Mouse (Mus musculus) cerebellum, adult 8-10 months (tissue): ENCODE results near the gene Dnah6.
A peak's percentile ranks its signal among the peaks of the same experiment; 100 is the strongest.

Source experiments
- DNase-seq: peaks from one replicate; pipeline ENCODE4 v3.0.0; 2022

The Dnah6 gene

DNA sequence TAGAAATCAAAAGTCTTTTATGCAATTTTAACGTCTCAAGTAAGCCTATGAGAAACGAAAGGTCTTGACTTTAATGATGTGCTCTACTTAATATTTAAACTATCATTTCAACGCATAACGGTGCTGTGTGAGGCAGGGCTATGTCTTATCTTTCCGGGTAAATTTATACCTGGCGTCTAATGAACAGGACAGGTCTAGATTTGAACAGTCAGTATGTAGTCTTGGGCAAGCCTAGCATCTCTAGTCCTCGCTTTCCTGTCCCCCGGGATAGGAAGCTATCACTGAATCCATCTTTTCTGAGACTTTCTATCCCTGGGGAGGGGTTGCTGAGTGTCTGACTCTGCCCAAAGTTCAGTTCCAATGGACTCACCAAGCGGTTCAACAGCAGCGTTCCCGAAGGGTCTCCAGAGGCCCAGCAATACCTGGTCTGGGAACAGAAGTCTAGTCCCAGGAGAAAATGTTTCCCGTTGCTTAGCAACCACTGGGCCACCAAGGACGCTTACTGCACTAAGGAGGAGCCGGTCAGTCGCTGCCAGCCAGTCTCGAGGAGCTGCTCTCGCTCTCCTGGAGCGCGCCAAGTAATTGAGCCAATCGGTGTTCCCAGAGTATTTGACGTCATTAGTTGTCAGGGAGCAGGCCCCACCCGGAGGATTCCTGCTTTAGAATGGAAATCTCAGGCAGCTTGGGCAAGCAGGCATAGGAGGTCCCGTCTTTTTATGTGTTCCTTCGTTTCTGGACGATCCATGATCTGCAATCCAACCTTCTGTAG lies at the start of gene Dnah6:
Gene Dnah6, minus strand, starts transcription at position 463 of the 769 bp plus-strand sequence.
- peak; percentile 86 for DNase-seq

DNA sequence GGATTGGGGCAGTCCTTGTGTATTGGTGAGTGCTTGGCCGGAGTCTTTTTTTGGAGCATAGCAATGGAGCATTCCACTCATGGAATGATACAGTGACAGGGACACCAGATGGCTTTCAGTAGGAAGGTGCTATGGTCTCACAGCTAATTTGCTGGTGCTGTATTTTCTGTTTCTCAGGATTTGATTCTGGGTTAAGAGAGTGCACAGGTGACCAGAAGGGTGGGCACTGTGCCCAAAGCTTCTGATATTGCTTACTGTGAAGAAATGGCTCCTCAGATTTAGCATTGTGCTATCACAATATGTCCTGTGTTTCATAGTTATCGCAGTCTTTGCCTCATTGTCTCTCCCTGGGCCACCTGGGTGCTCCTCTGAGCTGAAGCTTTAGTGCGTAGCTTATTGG lies 47.9 kb upstream of the Dnah6 start:
- DNase-seq: no peak

DNA sequence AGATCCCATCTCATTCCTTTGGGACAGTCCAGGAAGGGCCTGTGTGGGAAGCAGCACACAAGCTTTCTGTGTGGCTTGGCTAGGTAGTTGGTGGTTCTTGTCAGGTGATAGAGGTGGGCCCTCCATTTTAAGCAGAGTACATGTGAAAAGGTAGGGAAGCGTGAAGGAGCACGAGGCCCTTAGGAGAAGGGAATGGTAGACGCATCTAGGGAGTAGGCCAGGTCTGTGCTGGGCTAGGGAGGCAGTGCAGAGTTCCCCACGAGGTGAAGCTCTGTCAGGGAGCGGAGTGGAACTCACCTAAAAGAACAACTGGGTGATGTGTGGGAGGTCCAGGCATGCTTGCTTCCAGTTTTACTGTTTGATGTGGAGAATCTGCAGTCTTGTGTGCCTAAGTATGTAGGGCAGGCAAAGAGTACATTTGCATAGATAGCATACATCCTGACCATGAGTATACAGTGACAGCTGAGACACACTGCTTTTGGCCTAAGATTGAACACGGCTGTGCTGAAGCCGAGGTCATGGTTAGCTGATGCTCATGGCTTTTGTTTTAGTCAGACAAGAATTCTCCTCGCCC lies 46.4 kb upstream of the Dnah6 start:
- DNase-seq: no peak

DNA sequence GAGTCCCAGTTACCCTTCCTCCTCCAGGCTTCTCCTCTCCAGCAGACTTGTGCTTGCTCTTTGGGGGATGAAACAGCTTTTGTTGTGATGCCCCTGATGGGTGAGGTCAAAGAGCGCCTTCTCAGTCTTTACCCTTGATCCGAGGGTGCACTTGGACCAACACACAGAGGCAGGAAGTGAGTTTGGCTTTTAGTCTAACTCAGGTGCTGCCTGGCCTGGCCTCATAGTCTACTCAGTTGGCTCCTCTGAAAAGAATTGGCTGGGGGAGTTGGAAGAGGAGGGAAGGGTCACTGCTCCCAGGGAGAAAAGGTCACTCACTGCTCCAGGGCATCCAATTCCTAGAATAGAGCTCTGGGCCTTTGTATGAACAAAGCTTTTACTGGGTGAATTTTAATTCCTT lies 43.4 kb upstream of the Dnah6 start:
- DNase-seq: no peak

DNA sequence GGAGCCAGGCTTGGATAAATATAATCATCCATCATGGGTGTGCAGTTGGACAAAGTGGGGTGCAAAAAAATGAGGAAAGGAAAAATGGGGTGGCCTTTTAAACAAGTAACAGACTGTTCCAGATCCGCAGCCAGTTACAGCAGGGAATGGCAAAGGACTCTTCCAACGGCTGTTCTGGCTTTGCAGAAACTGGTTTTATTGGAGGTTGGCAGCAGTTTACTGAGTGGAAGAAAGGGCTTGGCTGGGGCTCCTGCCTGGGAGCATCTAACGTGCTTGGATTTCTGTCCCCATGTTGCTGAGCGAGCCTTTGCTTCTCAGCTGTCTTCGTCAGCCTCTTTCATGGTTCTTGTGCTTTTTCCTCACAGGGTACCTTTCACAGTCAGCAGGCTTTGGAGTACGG lies 38.7 kb upstream of the Dnah6 start:
- DNase-seq: no peak

DNA sequence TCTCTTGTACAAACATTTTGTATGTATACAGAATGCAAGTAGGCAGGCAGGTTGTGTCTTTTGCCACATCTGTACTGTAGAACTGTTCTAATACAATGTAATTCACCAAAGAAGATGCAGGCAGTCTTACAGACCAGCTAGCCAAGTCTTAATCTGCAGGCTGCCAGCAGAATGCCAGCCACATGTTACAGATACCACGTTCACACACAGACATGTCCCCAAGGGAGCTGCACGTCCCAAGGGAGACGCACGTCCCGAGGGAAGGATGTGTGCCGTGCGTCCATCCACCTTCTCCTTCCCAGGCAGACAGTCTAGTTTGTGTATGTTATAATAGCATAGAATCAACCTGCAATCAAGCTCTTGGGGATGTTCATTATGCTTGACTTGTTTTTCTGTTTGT lies 35.6 kb upstream of the Dnah6 start:
- DNase-seq: no peak

DNA sequence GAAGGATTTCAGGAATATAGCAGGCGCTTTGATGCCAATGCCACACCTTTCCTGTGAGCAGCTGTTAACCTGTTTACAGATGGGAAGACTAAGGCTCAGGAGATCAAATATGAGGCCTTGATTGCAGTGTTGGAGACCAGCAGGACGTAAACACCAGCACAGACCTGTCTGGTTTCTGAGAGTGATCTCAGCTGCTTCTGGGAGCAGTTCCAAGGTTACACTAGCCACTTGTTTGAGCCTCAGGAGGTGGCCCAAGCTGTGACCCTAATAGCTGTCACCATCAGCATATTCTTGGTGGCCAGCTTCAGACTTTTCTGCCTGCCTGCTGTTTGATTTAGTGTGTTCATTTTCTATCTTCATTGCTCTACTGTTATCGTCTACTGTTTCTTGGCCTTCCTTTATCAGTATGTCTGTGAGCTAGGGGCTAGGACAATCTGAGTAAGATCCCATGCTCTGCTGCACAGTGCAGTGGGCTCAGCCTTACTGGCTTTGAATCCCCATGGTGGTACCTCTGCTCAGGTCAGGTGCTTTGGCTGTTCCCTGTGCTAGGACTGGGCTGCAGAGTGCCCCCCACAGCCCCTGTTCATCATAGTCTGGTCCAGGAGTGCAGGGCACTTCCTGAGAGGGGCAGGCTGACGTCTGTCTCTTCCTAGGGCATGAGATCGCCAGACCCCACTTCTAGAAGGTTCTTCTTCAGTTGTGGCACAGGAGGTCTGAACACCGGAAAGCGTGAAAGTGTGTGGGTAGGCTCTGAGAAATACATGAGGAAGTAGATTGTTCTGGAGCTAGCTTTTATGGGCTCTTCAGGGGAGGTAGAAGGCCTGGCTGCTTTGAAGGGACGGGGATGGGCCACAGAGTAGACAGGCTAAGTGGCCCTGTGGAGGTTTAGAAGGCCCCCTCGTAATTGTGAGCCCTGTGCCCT lies 33.1 kb upstream of the Dnah6 start:
- no peak for DNase-seq

DNA sequence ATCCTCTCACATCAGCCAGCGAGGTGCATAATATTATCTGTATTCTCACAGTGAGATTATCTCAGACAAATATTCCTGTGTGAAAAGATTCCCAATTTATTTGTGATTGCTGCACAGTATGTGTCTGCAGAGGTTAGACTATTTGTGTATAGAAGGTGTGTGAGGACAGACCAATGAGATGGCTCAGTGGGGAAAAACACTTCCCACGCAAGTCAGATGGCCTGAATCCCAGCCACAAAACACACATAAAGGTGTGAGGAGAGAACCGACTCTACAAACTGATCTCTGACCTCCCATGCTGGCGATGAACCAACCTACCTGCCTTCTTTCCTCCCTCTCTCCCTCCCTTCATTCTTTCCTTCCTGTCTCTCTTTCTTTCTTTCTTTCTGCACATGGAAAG lies 32.1 kb upstream of the Dnah6 start:
- DNase-seq: no peak

DNA sequence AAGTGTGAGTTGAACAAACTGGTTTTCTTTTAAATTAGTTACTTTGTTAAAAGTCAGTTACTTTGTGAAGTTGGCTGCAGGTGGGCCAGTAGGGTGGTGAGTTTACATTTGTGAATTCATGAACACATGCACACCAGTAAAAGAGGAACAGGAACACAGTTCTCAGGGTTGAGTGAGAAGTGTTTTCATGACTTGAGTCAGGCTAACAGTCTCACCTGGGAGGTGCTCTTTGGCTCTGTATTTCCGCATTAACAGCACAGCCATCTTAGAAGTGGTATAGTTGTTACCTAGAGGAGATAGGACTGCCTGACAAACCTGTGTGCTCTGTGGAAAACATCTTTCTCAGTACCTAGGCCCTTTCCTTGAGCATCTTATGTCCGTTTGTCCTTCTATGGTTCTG lies 31.6 kb upstream of the Dnah6 start:
- DNase-seq: no peak

DNA sequence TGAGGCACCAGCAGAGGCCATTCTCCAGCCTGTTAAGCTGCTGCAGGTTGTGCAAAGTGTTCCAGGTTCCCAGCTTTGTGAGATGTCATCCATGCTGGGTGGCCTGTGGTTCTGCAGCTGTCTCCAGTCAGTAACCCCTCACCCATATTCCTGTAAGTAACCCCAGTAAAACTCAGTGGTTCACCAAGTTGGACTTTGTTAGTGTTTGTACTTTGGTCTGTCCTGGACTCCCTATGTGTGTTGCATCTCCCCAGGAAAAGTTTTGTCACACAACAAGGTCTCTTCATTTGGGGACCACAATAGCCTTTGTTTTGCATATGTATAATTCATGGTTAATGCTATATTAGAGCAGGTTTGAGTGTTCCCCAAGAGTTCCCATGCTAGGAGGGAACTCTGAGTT lies 30.9 kb upstream of the Dnah6 start:
- no peak for DNase-seq

DNA sequence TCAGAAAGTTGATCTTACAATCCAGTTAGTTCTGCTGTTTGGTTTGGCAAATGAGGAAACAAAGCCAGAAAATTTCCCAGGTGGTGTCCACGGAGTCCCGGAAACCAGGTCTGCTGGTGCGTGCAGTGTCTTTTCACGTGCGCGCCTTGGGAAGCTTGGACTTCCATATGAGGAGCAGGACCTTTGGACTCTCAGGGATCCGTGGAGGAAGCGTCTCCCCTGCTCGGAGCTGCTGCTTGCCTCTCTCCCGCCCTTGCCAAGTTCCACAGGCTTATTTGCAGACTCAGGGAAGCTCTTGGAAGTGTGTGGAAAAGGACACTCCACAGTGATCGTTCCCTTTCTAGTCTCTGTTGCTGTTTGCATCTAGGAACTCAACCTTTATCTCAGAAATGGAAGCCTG lies 29.9 kb upstream of the Dnah6 start:
- no peak for DNase-seq

DNA sequence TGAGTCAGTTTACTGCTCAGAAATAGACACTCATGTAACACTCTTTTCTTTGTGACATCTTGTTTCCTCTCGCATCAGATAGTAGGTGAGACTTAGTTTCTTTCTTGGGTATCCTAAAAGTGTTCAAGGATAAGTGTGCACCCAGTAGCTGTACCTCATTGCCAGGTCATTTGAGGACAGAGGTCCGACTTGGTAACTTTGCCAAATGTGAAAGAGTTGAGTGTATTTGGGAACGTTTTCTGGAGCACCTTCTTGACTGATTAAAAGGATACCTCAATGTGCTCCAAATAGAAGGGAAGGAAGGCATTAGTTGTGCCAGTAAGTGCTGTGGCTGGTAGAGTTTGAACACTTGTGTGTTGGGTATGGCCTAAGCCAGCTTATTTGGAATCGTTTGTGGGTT lies 28.4 kb upstream of the Dnah6 start:
- DNase-seq: no peak

DNA sequence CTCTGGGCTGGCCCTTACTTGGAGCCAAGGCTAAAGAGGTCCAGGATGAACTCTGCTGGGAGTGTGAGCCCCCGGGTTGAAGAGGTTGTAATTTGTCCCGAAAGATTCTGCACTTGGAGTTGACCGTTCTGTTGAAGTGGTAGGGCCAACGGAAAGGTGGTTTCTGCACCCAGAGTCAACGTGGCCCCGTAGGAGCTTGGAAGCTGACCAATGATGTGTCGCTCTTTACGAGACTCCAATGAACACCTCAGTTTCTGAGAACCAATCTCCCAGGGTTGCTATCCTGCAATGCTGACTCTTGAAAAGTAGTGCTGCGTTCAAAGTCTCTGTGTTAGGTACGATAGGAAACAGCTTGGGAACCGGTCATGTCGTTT lies 27.6 kb upstream of the Dnah6 start:
- DNase-seq: peak; percentile 42

DNA sequence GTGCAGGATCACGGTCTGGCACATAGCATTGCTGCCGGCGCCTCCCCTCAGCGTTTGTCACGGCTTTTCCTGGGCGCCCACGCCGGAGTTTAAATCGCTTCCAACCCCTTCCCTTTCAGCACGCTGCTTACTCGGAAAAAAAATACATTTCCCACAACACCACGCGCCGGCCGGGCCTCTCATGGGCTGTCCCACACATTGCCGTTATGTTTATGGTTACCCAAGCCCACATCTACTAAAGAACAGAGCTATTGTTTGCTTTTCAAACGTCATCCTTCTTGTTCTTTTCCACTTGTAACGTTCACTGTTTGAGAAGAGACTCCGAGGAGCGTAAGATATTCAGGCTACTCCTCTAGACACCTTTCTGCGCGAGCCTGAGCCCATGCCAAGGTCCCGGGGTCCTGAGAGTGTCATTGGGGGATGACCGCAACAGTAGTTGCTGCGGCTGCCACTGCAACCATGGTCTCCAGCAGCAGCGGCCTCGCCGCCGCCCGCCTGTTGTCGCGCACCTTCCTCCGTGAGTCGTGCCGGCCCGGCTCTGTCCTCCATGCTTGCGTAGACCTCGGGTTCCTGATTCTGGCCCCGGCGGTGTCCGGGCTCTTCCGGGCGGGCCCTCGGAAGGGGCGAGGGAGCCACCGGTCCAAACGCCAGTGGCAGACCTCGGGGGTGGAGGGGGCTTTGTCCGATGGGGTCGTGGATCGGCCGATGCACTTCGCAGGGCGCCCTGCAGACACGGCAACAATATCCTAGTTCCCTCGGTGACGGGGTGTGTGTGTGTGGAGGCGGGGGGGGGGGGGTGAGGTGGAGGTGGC lies 27.0 kb upstream of the Dnah6 start, which contains the start of gene Suclg1:
Gene Suclg1, plus strand, starts transcription at position 146 of the 812 bp plus-strand sequence.
- DNase-seq: peak; percentile 90

DNA sequence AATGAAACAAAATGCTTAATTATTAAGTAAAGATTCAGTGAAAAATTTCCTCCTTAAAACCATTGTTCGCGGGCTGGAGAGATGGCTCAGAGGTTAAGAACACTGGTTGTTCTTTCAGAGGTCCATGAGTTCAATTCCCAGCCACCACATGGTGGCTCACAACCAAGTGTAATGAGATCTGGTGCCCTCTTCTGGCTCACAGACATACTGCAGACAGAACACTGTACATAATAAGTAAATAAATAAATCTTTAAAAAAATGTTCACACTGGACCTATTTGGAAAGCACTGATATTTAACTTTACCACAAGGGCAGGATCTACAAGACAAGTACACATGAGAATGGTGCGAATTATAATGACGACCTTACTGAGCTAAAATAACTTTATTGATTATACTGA lies 26.0 kb upstream of the Dnah6 start:
- no peak for DNase-seq

DNA sequence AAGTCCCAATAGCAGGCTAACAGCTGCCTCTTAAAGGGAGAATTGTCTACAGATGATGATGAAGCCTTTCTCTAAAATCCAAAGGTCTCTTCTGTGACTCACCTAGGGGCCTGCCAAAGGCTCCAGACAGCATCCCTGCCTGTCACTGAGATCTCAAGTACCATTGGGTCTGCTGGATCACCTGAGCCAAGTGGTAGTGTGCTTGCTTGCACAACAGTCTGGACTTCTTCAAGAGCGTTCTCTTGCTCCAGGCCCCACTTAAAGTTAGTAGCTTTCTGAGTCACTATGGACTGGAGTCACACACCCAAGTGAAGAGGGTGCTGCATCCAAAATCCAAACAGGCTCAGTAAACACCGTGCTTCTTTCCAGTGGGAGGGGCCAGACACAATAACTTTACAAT lies 25.4 kb upstream of the Dnah6 start:
- no peak for DNase-seq

DNA sequence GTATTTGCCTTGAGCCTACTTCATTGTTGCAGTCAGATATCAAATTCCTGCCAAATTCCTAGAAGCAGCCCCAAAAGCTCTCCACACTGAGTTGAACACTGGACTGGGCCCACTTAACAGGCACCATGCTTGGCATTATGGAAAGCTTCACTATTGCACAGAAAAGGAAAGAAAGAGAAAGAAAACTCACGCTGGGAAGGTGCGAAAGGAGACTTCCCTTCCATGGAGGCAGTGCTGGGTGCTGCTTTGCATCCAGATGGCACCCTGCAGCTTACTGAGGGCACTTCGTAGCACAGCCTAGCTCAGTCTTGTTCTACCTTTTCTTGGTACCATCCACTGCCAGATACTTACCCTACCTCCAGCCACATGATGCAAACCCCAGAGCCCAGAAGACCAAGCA lies 14.2 kb upstream of the Dnah6 start:
- no peak for DNase-seq

DNA sequence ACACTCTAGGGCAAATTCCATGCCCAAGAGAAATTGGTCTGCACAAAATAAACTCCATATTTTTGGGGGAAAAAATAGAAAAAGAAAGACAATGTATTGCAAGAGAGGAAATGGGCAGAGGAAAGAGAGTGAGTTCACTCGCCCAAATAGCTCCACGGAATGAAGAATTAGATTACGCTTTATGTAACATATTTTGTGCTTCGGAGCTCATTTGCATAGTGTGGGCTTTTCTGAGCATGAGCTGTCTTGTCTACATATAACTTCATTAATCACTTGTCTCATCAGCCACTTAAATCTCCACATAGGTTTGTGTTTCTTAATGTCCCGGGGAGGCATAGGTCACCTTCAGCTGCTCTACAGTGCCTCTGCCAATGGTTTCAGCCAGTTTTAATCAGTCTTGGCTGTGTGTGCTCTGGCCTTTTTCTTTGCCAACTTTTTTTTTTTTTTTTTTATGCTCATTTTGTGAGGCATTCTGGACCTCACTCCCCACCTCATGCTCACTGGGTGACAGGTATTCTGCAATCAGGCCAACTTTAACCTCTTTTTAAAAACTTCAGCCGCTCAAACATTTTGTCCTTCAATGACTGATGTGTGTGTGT lies 12.9 kb upstream of the Dnah6 start:
- no peak for DNase-seq

DNA sequence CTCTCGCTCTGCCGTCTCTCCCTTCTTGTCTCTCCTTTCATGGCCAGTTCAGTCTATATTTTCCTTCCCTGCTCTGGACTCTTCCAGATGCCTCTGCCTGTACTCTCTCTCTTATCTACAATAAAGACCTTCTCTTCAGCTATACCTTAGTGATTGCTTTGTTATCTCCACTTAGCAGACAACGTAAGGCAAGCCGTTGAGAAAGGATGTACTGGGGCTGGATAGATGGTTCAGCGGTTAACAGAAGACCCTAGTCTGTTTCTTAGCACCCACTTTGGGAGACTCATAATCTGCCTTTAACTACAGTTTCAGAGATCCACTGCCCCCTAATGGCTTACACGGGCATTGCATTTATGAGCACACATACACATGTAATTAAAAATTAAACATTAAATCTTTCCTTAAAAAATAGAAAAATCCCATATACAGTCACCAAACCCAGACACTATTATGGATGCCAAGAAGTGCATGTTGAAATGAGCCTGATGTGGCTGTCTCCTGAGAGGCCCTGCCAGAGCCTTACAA lies 11.8 kb upstream of the Dnah6 start:
- DNase-seq: no peak

DNA sequence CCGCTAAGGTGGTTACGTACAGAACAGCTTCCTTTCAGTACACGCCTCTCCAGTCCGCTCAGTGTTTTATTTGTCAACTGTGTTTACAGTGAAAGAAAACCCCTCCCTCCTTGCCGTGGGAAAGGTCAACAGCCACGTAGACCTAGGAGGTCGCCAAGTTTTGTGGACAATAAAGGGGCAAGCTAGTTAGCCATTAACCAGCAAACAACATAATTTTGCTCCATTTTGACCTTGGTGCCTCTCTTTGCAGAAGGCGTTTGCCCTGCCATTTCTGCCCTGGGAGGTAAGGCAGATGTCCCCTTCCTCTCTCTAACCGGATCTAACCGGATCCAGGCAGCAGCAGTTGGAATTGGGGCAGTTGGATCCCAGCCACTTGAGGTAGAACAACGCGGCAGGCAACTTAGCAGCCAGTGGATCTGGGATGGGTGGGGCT lies 10.7 kb upstream of the Dnah6 start:
- DNase-seq: no peak

DNA sequence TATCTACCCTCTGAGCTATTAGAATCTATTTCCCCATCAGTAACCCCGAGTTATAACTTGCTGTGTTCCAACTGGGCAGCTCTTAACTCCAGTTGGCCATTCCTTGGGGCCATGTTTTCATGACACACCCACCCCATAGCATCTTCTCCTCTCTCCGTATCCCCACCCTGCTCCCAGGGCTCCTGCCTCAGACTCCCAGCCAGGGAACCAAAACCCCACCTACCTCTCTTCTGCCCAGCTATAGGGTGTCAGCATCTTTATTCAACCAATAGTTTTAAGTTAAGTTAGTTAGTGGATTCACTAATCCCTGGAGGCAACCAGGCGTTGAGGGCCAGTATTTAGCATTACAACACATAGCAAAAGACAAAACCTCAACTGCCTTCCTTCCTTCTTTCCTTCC lies 7.4 kb upstream of the Dnah6 start:
- no peak for DNase-seq

DNA sequence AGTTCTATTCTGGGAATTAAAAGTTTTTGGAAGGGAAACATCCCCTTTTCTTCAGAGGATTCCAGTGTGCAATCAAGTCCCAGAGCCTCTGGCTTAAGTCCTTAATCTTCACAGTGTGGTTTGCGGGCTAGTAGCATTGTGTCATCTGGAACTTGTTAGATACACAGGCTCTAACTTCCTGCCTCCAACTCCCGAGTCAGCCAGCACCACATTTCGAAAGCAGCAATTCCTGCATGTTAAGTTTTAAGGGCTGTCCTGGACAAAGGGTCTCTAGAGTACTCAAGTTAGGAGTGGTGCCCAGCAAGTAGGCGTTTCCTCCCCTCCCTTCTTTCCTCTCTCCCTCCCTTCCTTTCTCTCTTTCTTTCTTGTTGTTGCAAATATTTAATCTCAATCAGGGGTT lies 7.0 kb upstream of the Dnah6 start:
- no peak for DNase-seq
